22 mouse cellular contexts compared by ENCODE assay signal in genomic region chr2:174441898-174442297, GRCm38 (mm10). TPM values are rescaled to one million over a fixed set of nuclear protein-coding genes. Genes with fewer than 3 reads are reported as not detected.
DNase-seq lines count a peak whose midpoint lies in the region; ATAC-seq and TF ChIP-seq lines count a peak whose summit lies in the region.
"Had no signal": no experiment of that assay in that cellular context is flagged by ENCODE, and none has a peak within 500 bp of the region (broad histone marks: within the 10 kb centered on the region; RNA-seq: fewer than 3 reads in every experiment).

No protein-coding gene starts in this region.

- intact Hi-C loops in gastrocnemius, adult 2 months (cut with DNase I): no loop called here

- no peak for TF ChIP-seq POLR2A in lung, adult 2 months (IDR thresholded peaks at IDR 0.05; ENCODE audit: borderline replicate concordance, extremely low read depth, low read depth, low read length)

- ATAC-seq in lung, embryonic 15.5 days (ENCODE audit: borderline replicate concordance, extremely low read depth, low FRiP score, low TSS enrichment): peak; percentile 33; the same call in 1 of the 2 replicates
- ATAC-seq: forebrain, embryonic 13.5 days; forebrain, embryonic 16.5 days; hindbrain, postnatal 0 days had no signal

- no peak overlapping the region for H3K9ac ChIP-seq in lung, embryonic 15.5 days
- H3K9ac ChIP-seq: forebrain, embryonic 13.5 days; heart, embryonic 15.5 days; hindbrain, embryonic 14.5 days had no signal

- no peak overlapping the region for H3K4me2 ChIP-seq in lung, embryonic 15.5 days
- H3K4me2 ChIP-seq: forebrain, embryonic 13.5 days; heart, embryonic 12.5 days; heart, embryonic 15.5 days; hindbrain, embryonic 14.5 days had no signal

- H3K9me3 ChIP-seq in lung, embryonic 15.5 days: no peaks in the 10 kb centered on the region
- H3K9me3 ChIP-seq: forebrain, embryonic 10.5 days; forebrain, embryonic 13.5 days; G1E; heart, embryonic 12.5 days; heart, embryonic 15.5 days; hindbrain, embryonic 10.5 days had no signal

- no peak for TF ChIP-seq CTCF in gastrocnemius, adult 2 months (IDR thresholded peaks at IDR 0.05)
- TF ChIP-seq CTCF in lung, adult 2 months (IDR thresholded peaks at IDR 0.05; ENCODE audit: insufficient read depth, low read length): no peak

- H3K4me1 ChIP-seq in lung, embryonic 15.5 days: peaks cover 38% of the 10 kb centered on the region
- peaks cover 7% of the 10 kb centered on the region for H3K4me1 ChIP-seq in lung, adult 2 months (ENCODE audit: control insufficient read depth, insufficient read depth, low read length)

- H3K36me3 ChIP-seq in lung, embryonic 15.5 days: no peaks in the 10 kb centered on the region
- H3K36me3 ChIP-seq: heart, embryonic 12.5 days; heart, embryonic 15.5 days had no signal

- no peak for DNase-seq in gastrocnemius, adult 2 months
- DNase-seq in gastrocnemius, postnatal 10 days: no peak
- DNase-seq in lung, postnatal 10 days: no peak
- peak; percentile 23 for DNase-seq in lung, postnatal 36 days
- no peak for DNase-seq in lung, adult 2 months
- peak; percentile 16 for DNase-seq in NIH3T3 (ENCODE audit: low read depth)
- no peak for DNase-seq in spleen, postnatal 36 days (ENCODE audit: low spot score in 2 of 2)
- DNase-seq: adrenal gland, adult 8-10 months; cerebellum, adult 18-20 months; cerebellum, adult 9-10 months; cerebellum, postnatal 14 days; heart, adult 18-20 months had no signal

- WGBS in lung, embryonic 15.5 days: 49% methylated on average over 4 of the region's 4 CpGs
- WGBS in lung, adult 2 months: 56% methylated on average over 4 of the region's 4 CpGs

- peak overlapping the region; percentile 75 for H3K27ac ChIP-seq in gastrocnemius, adult 2 months
- H3K27ac ChIP-seq in lung, embryonic 15.5 days: peak overlapping the region; percentile 82
- H3K27ac ChIP-seq: forebrain, embryonic 10.5 days; forebrain, embryonic 13.5 days; hindbrain, embryonic 10.5 days; hindbrain, embryonic 14.5 days; hindbrain, postnatal 0 days had no signal

- H3K4me3 ChIP-seq in gastrocnemius, adult 2 months: no peak overlapping the region
- H3K4me3 ChIP-seq in lung, embryonic 15.5 days: no peak overlapping the region
- H3K4me3 ChIP-seq in lung, adult 2 months (replicated peaks; ENCODE audit: extremely low read depth, low read depth, low read length): no peak overlapping the region
- H3K4me3 ChIP-seq: forebrain, embryonic 10.5 days; forebrain, embryonic 13.5 days; heart, embryonic 12.5 days; heart, embryonic 15.5 days; hindbrain, embryonic 10.5 days had no signal

- H3K27me3 ChIP-seq in lung, embryonic 15.5 days: no peaks in the 10 kb centered on the region
- H3K27me3 ChIP-seq: forebrain, embryonic 13.5 days; heart, embryonic 15.5 days had no signal

RNA-seq across cellular contexts. Expression of gene Ctsz, which starts 3.1 kb away (rescaled TPM):
- total RNA-seq in gastrocnemius, adult 2 months (2021): 10 to 100 TPM; 24.3 to 25.0 TPM
- 10 to 100 TPM; 50.7 to 73.8 TPM for total RNA-seq in gastrocnemius, postnatal 10 days (2021)
- 212 and 217 TPM in 2 replicates for polyA plus RNA-seq in lung, embryonic 15.5 days (2015; fragmentation: Nextera tagmentation; extraction: Ambion mirVana)
- polyA plus RNA-seq in lung, adult 2 months (2012; rRNA removed): 229 and 251 TPM in 2 replicates

RNA-seq across cellular contexts. Expression of gene Tubb1, which starts 8.6 kb away (rescaled TPM):
- total RNA-seq in gastrocnemius, adult 2 months (2021): not detected
- under 1 TPM in 1 of 2 experiments, not detected in 1; 0.43 TPM for total RNA-seq in gastrocnemius, postnatal 10 days (2021)
- polyA plus RNA-seq in lung, embryonic 15.5 days (2015; fragmentation: Nextera tagmentation; extraction: Ambion mirVana): 6.6 and 7.9 TPM in 2 replicates
- 17.4 and 38.3 TPM in 2 replicates for polyA plus RNA-seq in lung, adult 2 months (2012; rRNA removed)
- polyA plus RNA-seq: G1E; hindbrain, postnatal 0 days had no signal

RNA-seq across cellular contexts. Expression of gene Atp5e, which starts 22.0 kb away (rescaled TPM):
- total RNA-seq in gastrocnemius, adult 2 months (2021): 1,000 to 10,000 TPM; 1,018 to 1,329 TPM
- total RNA-seq in gastrocnemius, postnatal 10 days (2021): 1,000 to 10,000 TPM in 1 of 2 experiments, 100 to 1,000 TPM in 1; 862 to 1,143 TPM
- 761 and 785 TPM in 2 replicates for polyA plus RNA-seq in lung, embryonic 15.5 days (2015; fragmentation: Nextera tagmentation; extraction: Ambion mirVana)
- polyA plus RNA-seq in lung, adult 2 months (2012; rRNA removed): 238 and 290 TPM in 2 replicates

RNA-seq across cellular contexts. Expression of gene Nelfcd, which starts 26.3 kb away (rescaled TPM):
- total RNA-seq in gastrocnemius, adult 2 months (2021): 10 to 100 TPM; 18.2 to 23.2 TPM
- total RNA-seq in gastrocnemius, postnatal 10 days (2021): 10 to 100 TPM; 37.3 to 39.1 TPM
- polyA plus RNA-seq in lung, embryonic 15.5 days (2015; fragmentation: Nextera tagmentation; extraction: Ambion mirVana): 128 and 138 TPM in 2 replicates
- 37.7 and 44.9 TPM in 2 replicates for polyA plus RNA-seq in lung, adult 2 months (2012; rRNA removed)

RNA-seq across cellular contexts. Expression of gene Prelid3b, which starts 31.0 kb away (rescaled TPM):
- total RNA-seq in gastrocnemius, adult 2 months (2021): 10 to 100 TPM; 38.7 to 56.3 TPM
- total RNA-seq in gastrocnemius, postnatal 10 days (2021): 10 to 100 TPM; 55.8 to 56.1 TPM
- 116 TPM in 2 replicates for polyA plus RNA-seq in lung, embryonic 15.5 days (2015; fragmentation: Nextera tagmentation; extraction: Ambion mirVana)
- polyA plus RNA-seq in lung, adult 2 months (2012; rRNA removed): 21.8 and 29.7 TPM in 2 replicates

Comparison
In these comparisons a context has a peak if more than half of its experiments do, and no peak if none do; other contexts are left out.
1. DNase-seq: peak in lung, postnatal 36 days (single experiment) and NIH3T3 (single experiment); none in gastrocnemius, adult 2 months (single experiment), gastrocnemius, postnatal 10 days (single experiment), lung, postnatal 10 days (single experiment), lung, adult 2 months (single experiment) and spleen, postnatal 36 days (0 of 2).